Mouse (Mus musculus) kidney, embryonic 14.5 days (tissue): ENCODE measurements around the gene Rex1bd. TPM values are rescaled to one million over a fixed set of nuclear protein-coding genes. Genes with fewer than 3 reads are reported as not detected.

Experiments
- ATAC-seq: fragments of 200-750 bp; cut with Nextera tagmentation; 2 replicates; pipeline ENCODE4 v1.8.0; 2017; ENCODE audit warnings: moderate number of reproducible peaks, mild to moderate bottlenecking, moderate TSS enrichment, moderate library complexity; ENCODE audit not compliant: low FRiP score, low TSS enrichment
- H3K27ac ChIP-seq: fragments of 300-500 bp; sonication (generic); 2 replicates; pipeline ENCODE4 v1.5.1; 2014; ENCODE audit warnings: low read depth, mild to moderate bottlenecking, low read length, moderate library complexity, mixed read lengths
- H3K27me3 ChIP-seq: fragments of 300-500 bp; sonication (generic); 2 replicates; pipeline ENCODE4 v1.6.1; 2014; ENCODE audit warnings: mild to moderate bottlenecking, low read length; ENCODE audit not compliant: control insufficient read depth, insufficient read depth
- H3K36me3 ChIP-seq: fragments of 300-500 bp; sonication (generic); 2 replicates; pipeline ENCODE4 v1.6.1; 2014; ENCODE audit warnings: low read length, mixed read lengths; ENCODE audit not compliant: control insufficient read depth, insufficient read depth
- H3K4me1 ChIP-seq: fragments of 300-500 bp; sonication (generic); 2 replicates; pipeline ENCODE4 v1.6.1; 2014; ENCODE audit warnings: low read length, mixed read lengths; ENCODE audit not compliant: control insufficient read depth, insufficient read depth
- H3K4me2 ChIP-seq: fragments of 300-500 bp; sonication (generic); replicated peaks from 2 replicates; pipeline ENCODE4 v1.6.1; 2014; ENCODE audit warnings: low read depth, mild to moderate bottlenecking, low read length
- H3K4me3 ChIP-seq: fragments of 300-500 bp; sonication (generic); 2 replicates; pipeline ENCODE4 v1.5.1; 2014; ENCODE audit warnings: mild to moderate bottlenecking, low read length
- H3K9ac ChIP-seq: fragments of 300-500 bp; sonication (generic); 2 replicates; pipeline ENCODE4 v1.6.1; 2014; ENCODE audit warnings: low read depth, mild to moderate bottlenecking, low read length, moderate library complexity
- H3K9me3 ChIP-seq: fragments of 300-500 bp; sonication (generic); 2 replicates; pipeline ENCODE4 v1.6.1; 2016; ENCODE audit warnings: low read length; ENCODE audit not compliant: control insufficient read depth
- WGBS: fragments of 180-500 bp; shearing (Covaris S2); extraction: QIAGEN DNeasy Blood & Tissue Kit; methylation state at CpG from one replicate; pipeline ENCODE4 v1.1.7; 2014; 5-methylcytosine and 5-hydroxymethylcytosine counted together
- polyA plus RNA-seq: library from polyadenylated mRNA; unstranded; fragments of >200 nt; fragmentation: Nextera tagmentation; extraction: Ambion mirVana; gene quantifications from 2 replicates; pipeline ENCODE4 v1.2.1, GENCODE M21; 2014

The Rex1bd gene
- polyA plus RNA-seq, 1 experiment from 2014 or later = 129 TPM

DNA sequence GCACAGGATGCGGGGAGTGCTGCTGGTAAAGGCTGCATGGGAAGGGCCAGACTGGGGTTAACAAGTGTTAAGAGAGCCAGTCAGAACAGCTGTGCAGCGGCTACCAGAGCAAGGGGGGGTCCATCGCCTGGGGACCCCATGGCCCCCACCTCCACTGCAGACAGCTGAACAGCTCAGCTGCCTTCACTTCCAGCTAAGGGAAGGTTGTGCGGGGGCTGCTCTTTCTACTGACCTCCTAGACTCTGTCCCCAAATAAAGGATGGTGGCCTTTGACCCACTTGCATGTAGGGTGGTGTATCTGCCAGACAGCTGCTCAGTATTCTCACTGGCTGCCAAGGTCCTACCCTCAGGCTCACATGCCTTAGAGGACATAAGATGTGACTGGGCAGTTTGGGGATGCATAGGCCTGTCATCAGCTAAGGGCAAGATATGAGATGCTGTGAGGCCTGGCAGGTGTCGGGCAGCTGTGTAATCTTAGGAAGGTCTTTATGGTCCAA is 39.3 kb downstream of the Rex1bd start:
- no peak for ATAC-seq
- no peak overlapping the region for H3K4me2 ChIP-seq
- H3K4me1 ChIP-seq = peaks cover 13% of the 10 kb centered on the region
- H3K4me3 ChIP-seq = no peak overlapping the region
- no peaks in the 10 kb centered on the region for H3K27me3 ChIP-seq
- H3K9ac ChIP-seq = no peak overlapping the region
- H3K9me3 ChIP-seq = no peaks in the 10 kb centered on the region
- H3K36me3 ChIP-seq = no peaks in the 10 kb centered on the region
- 52% methylated on average over 5 of the region's 5 CpGs for WGBS
- H3K27ac ChIP-seq = no peak overlapping the region

GRCm38 (mm10) chr8:70466771-70467170 is 39.8 kb downstream of the Rex1bd start:
- H3K27ac ChIP-seq = no peak overlapping the region
- H3K27me3 ChIP-seq = no peaks in the 10 kb centered on the region
- no peak overlapping the region for H3K9ac ChIP-seq
- 57% methylated on average over 11 of the region's 11 CpGs for WGBS
- H3K9me3 ChIP-seq = no peaks in the 10 kb centered on the region
- ATAC-seq = no peak
- no peak overlapping the region for H3K4me2 ChIP-seq
- no peaks in the 10 kb centered on the region for H3K36me3 ChIP-seq
- H3K4me1 ChIP-seq = peaks cover 13% of the 10 kb centered on the region
- H3K4me3 ChIP-seq = no peak overlapping the region

DNA sequence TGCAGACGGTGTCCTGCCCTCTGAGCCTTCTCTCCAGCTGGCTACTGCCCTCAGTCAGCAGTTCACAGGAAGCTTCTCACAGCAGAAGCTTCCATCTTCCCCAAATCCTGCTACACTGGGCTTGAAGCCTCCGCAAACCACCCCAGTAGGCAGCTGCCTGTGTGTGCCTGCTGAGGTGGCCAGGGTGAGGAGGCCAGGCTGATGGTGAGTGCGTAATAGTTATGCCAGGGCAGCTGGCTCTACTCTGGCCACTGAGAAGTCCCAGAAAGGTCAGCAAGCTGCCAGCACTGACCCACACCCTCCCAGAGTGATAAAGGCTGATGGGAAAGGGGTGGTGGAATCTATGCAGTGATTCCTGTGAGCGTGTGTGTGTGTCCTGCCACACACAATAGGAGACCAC is 40.2 kb downstream of the Rex1bd start:
- no peak overlapping the region for H3K9ac ChIP-seq
- H3K27me3 ChIP-seq = no peaks in the 10 kb centered on the region
- no peaks in the 10 kb centered on the region for H3K36me3 ChIP-seq
- ATAC-seq = no peak
- no peak overlapping the region for H3K4me2 ChIP-seq
- peaks cover 13% of the 10 kb centered on the region for H3K4me1 ChIP-seq
- 85% methylated on average over 4 of the region's 4 CpGs for WGBS
- no peak overlapping the region for H3K4me3 ChIP-seq
- H3K27ac ChIP-seq = no peak overlapping the region
- no peaks in the 10 kb centered on the region for H3K9me3 ChIP-seq

- WGBS = 96% methylated on average over 4 of the region's 4 CpGs
- Histone ChIP-seq H3K27me3 (no peaks in the 10 kb centered on the region), H3K36me3 (no peaks in the 10 kb centered on the region), H3K4me2 (no peak overlapping the region), H3K9ac (no peak overlapping the region; the same call in 1 of the 2 replicates), H3K4me3 (no peak overlapping the region), H3K27ac (no peak overlapping the region), H3K4me1 (peaks cover 13% of the 10 kb centered on the region), H3K9me3 (no peaks in the 10 kb centered on the region)
- ATAC-seq = no peak
Measured at GRCm38 (mm10) chr8:70465701-70466100, 40.9 kb downstream of the Rex1bd start.

- Histone ChIP-seq H3K27me3 (no peaks in the 10 kb centered on the region), H3K4me2 (no peak overlapping the region), H3K9me3 (0 out of 2 replicates have a peak, but pooled peaks cover 3% of the 10 kb centered on the region), H3K9ac (no peak overlapping the region; the same call in 1 of the 2 replicates), H3K27ac (no peak overlapping the region), H3K4me3 (no peak overlapping the region), H3K36me3 (no peaks in the 10 kb centered on the region), H3K4me1 (peaks cover 10% of the 10 kb centered on the region)
- ATAC-seq = no peak
- WGBS = 85% methylated on average over 6 of the region's 6 CpGs
Measured at GRCm38 (mm10) chr8:70464162-70464561, 42.4 kb downstream of the Rex1bd start.

DNA sequence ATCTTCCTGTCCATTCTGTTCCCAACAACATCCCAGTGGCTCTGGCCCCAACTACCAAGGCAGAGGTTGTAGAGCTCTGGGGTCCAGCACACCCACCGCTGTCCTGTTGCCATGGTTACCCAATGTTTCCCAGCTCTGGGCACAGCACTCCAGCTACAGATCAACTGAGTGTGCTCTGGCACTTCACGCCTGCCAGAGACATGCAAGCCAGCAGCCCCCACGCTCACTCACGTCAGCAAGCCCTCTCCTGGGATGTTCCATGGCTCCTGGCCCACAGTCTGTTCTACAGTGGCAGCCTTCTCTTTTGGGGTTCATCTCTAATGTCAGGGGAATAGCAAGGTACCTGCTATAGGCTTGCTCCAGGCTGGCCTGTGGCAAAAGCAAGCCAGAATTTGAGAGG is 43.2 kb downstream of the Rex1bd start:
- no peaks in the 10 kb centered on the region for H3K27me3 ChIP-seq
- no peak overlapping the region for H3K27ac ChIP-seq
- peaks cover 10% of the 10 kb centered on the region for H3K4me1 ChIP-seq
- no peaks in the 10 kb centered on the region for H3K36me3 ChIP-seq
- no peak for ATAC-seq
- no peak overlapping the region for H3K9ac ChIP-seq
- 74% methylated on average over 4 of the region's 4 CpGs for WGBS
- H3K4me3 ChIP-seq = no peak overlapping the region
- 0 out of 2 replicates have a peak, but pooled peaks cover 3% of the 10 kb centered on the region for H3K9me3 ChIP-seq
- no peak overlapping the region for H3K4me2 ChIP-seq

DNA sequence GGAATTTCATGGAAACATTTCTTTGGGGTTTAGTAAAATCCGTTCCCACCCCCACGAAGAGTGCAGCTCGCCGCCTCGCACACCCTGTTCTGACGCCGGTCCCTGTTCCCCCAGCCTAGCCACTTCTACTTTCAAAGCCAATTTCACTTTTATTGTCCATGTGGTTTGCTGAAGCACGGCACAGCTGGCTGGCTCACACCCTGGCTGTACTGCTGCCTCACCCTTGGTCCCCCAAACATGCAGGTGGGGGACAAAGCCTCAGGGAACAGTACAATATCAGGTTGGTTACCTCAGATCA is 44.1 kb downstream of the Rex1bd start:
- Histone ChIP-seq H3K4me1 (peaks cover 9% of the 10 kb centered on the region), H3K4me2 (no peak overlapping the region), H3K9ac (no peak overlapping the region), H3K27me3 (no peaks in the 10 kb centered on the region), H3K27ac (no peak overlapping the region), H3K4me3 (no peak overlapping the region), H3K36me3 (no peaks in the 10 kb centered on the region), H3K9me3 (0 out of 2 replicates have a peak, but pooled peaks cover 3% of the 10 kb centered on the region)
- 74% methylated on average over 8 of the region's 8 CpGs for WGBS
- no peak for ATAC-seq

DNA sequence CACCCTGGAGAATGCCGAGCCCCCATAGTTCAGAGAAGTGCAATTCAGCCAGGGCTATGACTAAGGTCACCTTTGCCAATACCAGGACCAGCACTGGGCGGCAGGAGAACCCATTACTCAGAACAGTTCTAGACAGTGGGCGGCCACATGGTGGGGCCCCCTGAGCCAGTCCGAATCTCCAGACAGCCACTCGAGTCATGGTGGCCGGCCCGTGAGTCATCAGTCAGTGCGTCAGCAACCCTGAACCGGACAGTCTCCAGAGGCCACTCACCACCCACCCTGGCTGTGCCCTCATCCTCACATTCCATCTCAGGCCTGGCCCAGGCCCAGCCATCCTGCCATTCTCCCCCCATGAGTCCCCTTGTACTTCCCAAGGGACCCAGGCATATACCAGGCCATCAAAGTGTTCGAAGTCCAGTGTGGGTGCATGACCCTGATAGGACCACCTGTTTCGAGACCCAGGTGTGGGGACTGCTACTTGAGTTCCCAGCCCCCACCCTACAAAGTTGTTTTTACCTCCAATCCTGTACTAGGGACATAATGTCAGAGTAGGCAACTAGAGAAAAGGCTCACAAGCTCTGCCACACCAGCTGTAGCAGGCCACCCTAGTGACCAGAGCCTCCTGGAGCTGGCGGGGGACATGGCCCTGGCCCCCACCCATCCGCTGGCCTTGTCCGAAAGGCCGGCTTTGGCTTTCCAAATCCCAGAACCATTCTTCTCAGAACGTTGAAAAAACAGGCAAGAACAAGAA is 44.6 kb downstream of the Rex1bd start:
- Histone ChIP-seq H3K27ac (no peak overlapping the region), H3K4me3 (no peak overlapping the region), H3K4me2 (no peak overlapping the region), H3K9ac (no peak overlapping the region), H3K9me3 (0 out of 2 replicates have a peak, but pooled peaks cover 3% of the 10 kb centered on the region), H3K4me1 (peaks cover 4% of the 10 kb centered on the region), H3K27me3 (no peaks in the 10 kb centered on the region), H3K36me3 (no peaks in the 10 kb centered on the region)
- 85% methylated on average over 16 of the region's 16 CpGs for WGBS
- 0 out of 2 replicates have a peak, but pooled peaks have one; percentile 43 for ATAC-seq

GRCm38 (mm10) chr8:70460606-70461005 is 45.9 kb downstream of the Rex1bd start:
- Histone ChIP-seq H3K9ac (no peak overlapping the region), H3K4me1 (no peaks in the 10 kb centered on the region), H3K4me3 (no peak overlapping the region), H3K36me3 (no peaks in the 10 kb centered on the region), H3K4me2 (no peak overlapping the region), H3K27me3 (no peaks in the 10 kb centered on the region), H3K9me3 (0 out of 2 replicates have a peak, but pooled peaks cover 3% of the 10 kb centered on the region), H3K27ac (no peak overlapping the region)
- WGBS = 79% methylated on average over 9 of the region's 9 CpGs
- ATAC-seq = no peak
